9 mouse cellular contexts compared by ENCODE assay signal in genomic region chr5:32930761-32931160, GRCm38 (mm10).
A peak's percentile ranks its signal among the peaks of the same experiment; 100 is the strongest.
DNase-seq lines count a peak whose midpoint lies in the region; ATAC-seq lines count a peak whose summit lies in the region.
"Had no signal": no experiment of that assay in that cellular context is flagged by ENCODE, and none has a peak within 500 bp of the region (broad histone marks: within the 10 kb centered on the region; RNA-seq: fewer than 3 reads in every experiment).

No protein-coding gene starts in this region.

- ATAC-seq in common myeloid progenitor, adult 5-6 weeks (replicated peaks; ENCODE audit: low read depth, poor library complexity, severe bottlenecking) = 0 out of 2 replicates have a peak, but pooled peaks have one; percentile 39
- ATAC-seq in forebrain, embryonic 15.5 days (replicated peaks) = no peak
- ATAC-seq: midbrain, embryonic 13.5 days had no signal

- no peak overlapping the region for H3K4me2 ChIP-seq in forebrain, embryonic 15.5 days (replicated peaks)
- H3K4me2 ChIP-seq: midbrain, embryonic 13.5 days had no signal

- intact Hi-C loops in heart, postnatal 10 days (cut with DNase I) = loop anchor here (5.0 to 10.0 kb wide), 2 partner anchors 102 to 214 kb away; no protein-coding TSS in a partner anchor

- no peaks in the 10 kb centered on the region for H3K9me3 ChIP-seq in forebrain, embryonic 15.5 days
- H3K9me3 ChIP-seq: midbrain, embryonic 13.5 days had no signal

- peak; percentile 9 to 36 for DNase-seq in heart, postnatal 10 days
- no peak for DNase-seq in heart, adult 11 months
- peak; percentile 62 for DNase-seq in 3134 (ENCODE audit: extremely low read depth, insufficient read length, low spot score)
- peak; percentile 14 for DNase-seq in CD4-positive helper T cell, adult 2 months (ENCODE audit: low read depth, low spot score)
- no peak for DNase-seq in embryo, embryonic 10 days (ENCODE audit: low spot score)
- no peak for DNase-seq in embryo, embryonic 11 days

- H3K27me3 ChIP-seq in forebrain, embryonic 15.5 days = no peaks in the 10 kb centered on the region
- H3K27me3 ChIP-seq: midbrain, embryonic 13.5 days had no signal

- no peak overlapping the region for H3K4me3 ChIP-seq in forebrain, embryonic 15.5 days
- H3K4me3 ChIP-seq: midbrain, embryonic 13.5 days had no signal

- H3K4me1 ChIP-seq in forebrain, embryonic 15.5 days = no peaks in the 10 kb centered on the region
- H3K4me1 ChIP-seq: midbrain, embryonic 13.5 days had no signal

- 81% methylated on average over 2 of the region's 2 CpGs for WGBS in forebrain, embryonic 15.5 days

- no peak overlapping the region for H3K9ac ChIP-seq in forebrain, embryonic 15.5 days (replicated peaks)
- H3K9ac ChIP-seq: midbrain, embryonic 13.5 days had no signal

- H3K27ac ChIP-seq in forebrain, embryonic 15.5 days (replicated peaks) = no peak overlapping the region
- H3K27ac ChIP-seq: midbrain, embryonic 13.5 days had no signal

- peaks cover 70% of the 10 kb centered on the region for H3K36me3 ChIP-seq in forebrain, embryonic 15.5 days

Comparison
In these comparisons a context has a peak if more than half of its experiments do, and no peak if none do; other contexts are left out.
1. DNase-seq: peak in heart, postnatal 10 days (2 of 2), 3134 (single experiment) and CD4-positive helper T cell, adult 2 months (single experiment); none in heart, adult 11 months (single experiment), embryo, embryonic 10 days (single experiment) and embryo, embryonic 11 days (single experiment).